Mouse (Mus musculus): ENCODE data around the gene Ubash3a. TPM values are rescaled to one million over a fixed set of nuclear protein-coding genes. Genes with fewer than 3 reads are reported as not detected.

The Ubash3a gene
- 7.3 TPM in 1 of 2 replicates, not detected in the other for polyA plus RNA-seq (2015; fragmentation: Nextera tagmentation; extraction: Ambion mirVana)

DNA sequence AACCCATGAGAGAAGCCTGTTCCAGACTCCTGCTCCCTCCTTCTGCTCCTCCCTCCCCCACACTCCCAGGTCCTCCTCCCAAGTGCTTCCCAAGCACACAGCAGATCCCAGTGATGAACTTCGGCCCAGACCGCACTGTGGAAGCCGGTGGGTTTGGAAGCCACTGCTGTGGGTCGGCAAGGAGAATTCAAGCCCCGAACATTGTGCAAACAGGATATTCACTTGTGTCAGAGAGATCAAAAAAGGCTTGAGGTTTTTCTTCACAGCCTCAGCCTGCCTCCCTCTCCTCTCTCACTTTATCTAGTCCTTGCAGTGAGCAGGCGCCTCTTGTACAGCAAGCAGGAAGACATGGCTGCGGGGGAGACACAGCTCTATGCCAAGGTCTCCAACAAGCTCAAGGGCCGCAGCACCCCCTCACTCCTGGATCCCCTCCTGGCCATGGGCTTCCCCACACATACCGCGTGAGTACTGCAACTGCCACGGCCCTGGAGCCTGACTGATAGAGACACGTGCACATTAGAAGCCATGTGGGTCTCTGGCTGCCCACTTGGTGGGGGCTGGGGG lies at the start of gene Ubash3a:
Gene Ubash3a (plus strand): TSS at position 103 of the 564 bp plus-strand sequence.
- H3K36me3 ChIP-seq = no peaks in the 10 kb centered on the region
- no peaks in the 10 kb centered on the region for H3K9me3 ChIP-seq (replicated peaks)
- H3K4me2 ChIP-seq = no peak within 1 kb of the TSS
- 82% methylated on average over 12 of the region's 12 CpGs for WGBS
- H3K27ac ChIP-seq (replicated peaks) = no peak within 1 kb of the TSS
- no peaks in the 10 kb centered on the region for H3K27me3 ChIP-seq (replicated peaks)
- H3K4me3 ChIP-seq (replicated peaks) = no peak within 1 kb of the TSS
- ATAC-seq (ENCODE audit: low FRiP score) = no peak
- H3K9ac ChIP-seq (replicated peaks) = no peak within 1 kb of the TSS
- H3K4me1 ChIP-seq = no peaks in the 10 kb centered on the region

- H3K27me3 ChIP-seq (replicated peaks) = no peaks in the 10 kb centered on the region
- H3K36me3 ChIP-seq = no peaks in the 10 kb centered on the region
- no peaks in the 10 kb centered on the region for H3K4me1 ChIP-seq
- no peak for ATAC-seq (ENCODE audit: low FRiP score)
- WGBS = 84% methylated on average over 6 of the region's 6 CpGs
- H3K9me3 ChIP-seq (replicated peaks) = no peaks in the 10 kb centered on the region
- no peak overlapping the region for H3K4me3 ChIP-seq (replicated peaks)
- no peak overlapping the region for H3K27ac ChIP-seq (replicated peaks)
- no peak overlapping the region for H3K4me2 ChIP-seq
- H3K9ac ChIP-seq (replicated peaks) = no peak overlapping the region
Observed at GRCm38 (mm10) chr17:31157921-31158320, 49.8 kb upstream of the Ubash3a start.

- no peak overlapping the region for H3K4me2 ChIP-seq
- no peak overlapping the region for H3K4me3 ChIP-seq (replicated peaks)
- no peak overlapping the region for H3K27ac ChIP-seq (replicated peaks)
- H3K36me3 ChIP-seq = no peaks in the 10 kb centered on the region
- no peaks in the 10 kb centered on the region for H3K9me3 ChIP-seq (replicated peaks)
- no peaks in the 10 kb centered on the region for H3K27me3 ChIP-seq (replicated peaks)
- WGBS = 76% methylated on average over 4 of the region's 4 CpGs
- H3K4me1 ChIP-seq = no peaks in the 10 kb centered on the region
- no peak for ATAC-seq (ENCODE audit: low FRiP score)
- H3K9ac ChIP-seq (replicated peaks) = no peak overlapping the region
Observed at GRCm38 (mm10) chr17:31160291-31160690, 47.4 kb upstream of the Ubash3a start.

DNA sequence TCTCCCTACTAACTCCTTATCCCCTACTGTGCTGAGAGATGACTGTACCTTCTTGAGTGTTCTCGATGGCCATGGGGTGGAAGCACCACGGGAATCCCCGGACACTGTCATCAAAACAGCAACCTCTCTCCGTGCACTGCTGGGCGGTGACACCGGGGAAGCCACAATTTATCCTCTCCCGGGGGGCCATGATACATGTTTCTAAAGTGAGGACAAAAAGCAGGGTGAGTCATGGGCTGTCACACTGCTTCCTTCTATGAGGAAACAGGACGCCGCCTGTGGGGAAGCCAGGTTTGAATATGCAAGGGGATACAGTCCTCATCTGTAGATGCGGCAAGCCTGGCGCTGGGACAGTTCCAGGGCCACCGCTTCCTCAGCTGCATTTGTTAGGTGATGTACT lies 45.1 kb upstream of the Ubash3a start:
- no peaks in the 10 kb centered on the region for H3K4me1 ChIP-seq
- WGBS = 84% methylated on average over 12 of the region's 12 CpGs
- no peak overlapping the region for H3K4me2 ChIP-seq
- no peak overlapping the region for H3K9ac ChIP-seq (replicated peaks)
- no peak overlapping the region for H3K27ac ChIP-seq (replicated peaks)
- H3K4me3 ChIP-seq (replicated peaks) = no peak overlapping the region
- ATAC-seq (ENCODE audit: low FRiP score) = no peak
- no peaks in the 10 kb centered on the region for H3K36me3 ChIP-seq
- H3K27me3 ChIP-seq (replicated peaks) = no peaks in the 10 kb centered on the region
- no peaks in the 10 kb centered on the region for H3K9me3 ChIP-seq (replicated peaks)

DNA sequence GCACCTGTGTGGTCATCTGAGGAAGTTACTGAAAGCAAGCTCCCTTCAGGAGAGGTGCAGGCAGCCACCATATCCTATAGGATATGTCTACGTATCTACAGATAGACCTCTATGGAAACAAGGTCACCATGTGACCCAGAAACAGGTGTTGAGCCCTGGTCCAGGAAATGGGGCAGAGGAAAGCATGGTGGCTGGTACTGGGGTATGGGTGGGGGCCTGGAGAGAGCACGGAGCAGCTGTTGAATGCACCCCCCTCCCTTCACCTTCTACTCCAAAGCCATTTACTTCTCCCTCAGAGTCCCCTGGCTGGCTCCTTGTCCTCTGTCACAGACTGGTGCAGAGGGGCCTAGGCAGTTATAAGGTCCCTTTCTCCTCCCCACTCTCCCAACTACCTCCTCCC lies 43.9 kb upstream of the Ubash3a start:
- H3K4me1 ChIP-seq = no peaks in the 10 kb centered on the region
- ATAC-seq (ENCODE audit: low FRiP score) = no peak
- no peaks in the 10 kb centered on the region for H3K27me3 ChIP-seq (replicated peaks)
- H3K27ac ChIP-seq (replicated peaks) = no peak overlapping the region
- H3K4me3 ChIP-seq (replicated peaks) = no peak overlapping the region
- 80% methylated on average over 2 of the region's 2 CpGs for WGBS
- no peak overlapping the region for H3K4me2 ChIP-seq
- H3K36me3 ChIP-seq = no peaks in the 10 kb centered on the region
- no peaks in the 10 kb centered on the region for H3K9me3 ChIP-seq (replicated peaks)
- no peak overlapping the region for H3K9ac ChIP-seq (replicated peaks)

DNA sequence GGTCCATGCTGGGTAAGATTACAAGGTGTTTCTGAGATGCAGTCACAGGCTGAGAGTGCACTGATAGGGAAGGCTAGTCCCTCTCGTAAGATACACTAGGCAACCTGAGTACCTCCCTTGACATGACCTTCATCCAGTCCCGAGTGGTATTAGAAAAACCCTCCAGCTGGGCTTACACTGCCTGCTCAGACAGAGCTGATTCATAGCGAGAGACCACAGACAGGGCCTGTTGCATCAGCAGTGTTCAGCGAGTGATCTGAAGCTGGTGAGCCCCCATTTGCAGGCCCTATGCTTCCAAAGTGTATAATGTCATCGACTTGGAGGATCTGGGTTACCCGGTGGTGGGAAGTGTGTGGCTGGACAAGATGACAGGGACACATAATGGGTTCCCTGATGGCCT lies 42.5 kb upstream of the Ubash3a start, which contains the start of gene Tff1:
Gene Tff1 (minus strand): TSS at position 151 of the 400 bp plus-strand sequence.
- no peaks in the 10 kb centered on the region for H3K27me3 ChIP-seq (replicated peaks)
- H3K27ac ChIP-seq (replicated peaks) = no peak within 1 kb of the TSS
- H3K4me1 ChIP-seq = no peaks in the 10 kb centered on the region
- no peaks in the 10 kb centered on the region for H3K36me3 ChIP-seq
- H3K4me3 ChIP-seq (replicated peaks) = no peak within 1 kb of the TSS
- 91% methylated on average over 6 of the region's 6 CpGs for WGBS
- no peak for ATAC-seq (ENCODE audit: low FRiP score)
- H3K9ac ChIP-seq (replicated peaks) = no peak within 1 kb of the TSS
- H3K9me3 ChIP-seq (replicated peaks) = no peaks in the 10 kb centered on the region
- H3K4me2 ChIP-seq = no peak within 1 kb of the TSS

DNA sequence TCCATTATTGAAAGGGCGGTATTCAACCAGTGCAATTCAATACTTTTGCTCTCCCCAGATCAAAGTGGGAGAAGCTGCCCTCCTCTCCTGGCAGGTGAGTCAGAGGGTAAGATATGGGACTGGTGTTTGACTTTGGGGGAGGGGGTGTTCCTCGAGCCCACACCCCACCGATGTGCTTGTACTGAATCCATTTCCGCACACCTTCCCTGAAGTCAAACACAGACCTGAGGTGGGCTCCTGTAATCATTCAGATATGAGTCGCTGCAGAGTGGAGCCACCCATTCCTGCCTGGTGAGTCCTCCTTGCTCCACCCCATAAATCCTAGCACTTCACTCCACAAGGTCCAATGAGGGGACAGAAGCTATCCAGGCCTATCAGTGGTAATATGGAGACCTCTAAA lies 37.9 kb upstream of the Ubash3a start:
- no peak overlapping the region for H3K27ac ChIP-seq (replicated peaks)
- WGBS = 94% methylated on average over 5 of the region's 5 CpGs
- H3K9me3 ChIP-seq (replicated peaks) = no peaks in the 10 kb centered on the region
- no peaks in the 10 kb centered on the region for H3K4me1 ChIP-seq
- no peak for ATAC-seq (ENCODE audit: low FRiP score)
- H3K27me3 ChIP-seq (replicated peaks) = no peaks in the 10 kb centered on the region
- H3K4me3 ChIP-seq (replicated peaks) = no peak overlapping the region
- no peak overlapping the region for H3K9ac ChIP-seq (replicated peaks)
- H3K36me3 ChIP-seq = no peaks in the 10 kb centered on the region
- H3K4me2 ChIP-seq = no peak overlapping the region

GRCm38 (mm10) chr17:31176321-31176720 lies 31.4 kb upstream of the Ubash3a start:
- H3K4me2 ChIP-seq = no peak overlapping the region
- no peaks in the 10 kb centered on the region for H3K4me1 ChIP-seq
- ATAC-seq (ENCODE audit: low FRiP score) = no peak
- no peak overlapping the region for H3K9ac ChIP-seq (replicated peaks)
- whole genome bisulfite sequencing = 89% methylated on average over 4 of the region's 4 CpGs
- H3K27me3 ChIP-seq (replicated peaks) = no peaks in the 10 kb centered on the region
- no peak overlapping the region for H3K27ac ChIP-seq (replicated peaks)
- H3K36me3 ChIP-seq = no peaks in the 10 kb centered on the region
- no peak overlapping the region for H3K4me3 ChIP-seq (replicated peaks)
- no peaks in the 10 kb centered on the region for H3K9me3 ChIP-seq (replicated peaks)

DNA sequence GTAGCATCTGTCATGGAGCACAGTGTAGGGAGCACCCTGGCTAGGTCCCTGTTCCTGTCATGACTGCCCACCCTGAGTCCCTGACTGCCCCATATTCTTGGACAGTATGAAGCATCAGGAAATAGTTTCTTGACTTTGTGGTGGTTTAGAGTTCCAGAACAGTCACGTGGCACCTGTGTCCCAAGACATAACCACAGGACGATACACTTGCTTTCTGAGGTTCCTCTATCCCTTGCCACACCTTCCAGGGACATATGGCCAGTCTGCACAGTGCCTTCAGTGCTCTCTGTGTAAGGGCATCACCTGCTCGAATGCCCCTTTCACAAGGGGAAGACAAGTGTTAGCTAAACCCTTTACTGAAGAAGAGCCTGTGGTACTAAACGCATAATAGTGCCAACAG lies 26.2 kb upstream of the Ubash3a start:
- WGBS = 87% methylated on average over 4 of the region's 4 CpGs
- H3K4me1 ChIP-seq = no peaks in the 10 kb centered on the region
- H3K4me3 ChIP-seq (replicated peaks) = no peak overlapping the region
- ATAC-seq (ENCODE audit: low FRiP score) = no peak
- no peak overlapping the region for H3K9ac ChIP-seq (replicated peaks)
- H3K36me3 ChIP-seq = no peaks in the 10 kb centered on the region
- no peak overlapping the region for H3K27ac ChIP-seq (replicated peaks)
- no peaks in the 10 kb centered on the region for H3K9me3 ChIP-seq (replicated peaks)
- H3K27me3 ChIP-seq (replicated peaks) = no peaks in the 10 kb centered on the region
- H3K4me2 ChIP-seq = no peak overlapping the region

- Histone ChIP-seq H3K4me2 (no peak overlapping the region), H3K9ac (replicated peaks) (no peak overlapping the region), H3K27ac (replicated peaks) (no peak overlapping the region), H3K4me3 (replicated peaks) (no peak overlapping the region), H3K4me1 (no peaks in the 10 kb centered on the region), H3K9me3 (replicated peaks) (no peaks in the 10 kb centered on the region), H3K27me3 (replicated peaks) (no peaks in the 10 kb centered on the region), H3K36me3 (no peaks in the 10 kb centered on the region)
- no peak for ATAC-seq (ENCODE audit: low FRiP score)
- 66% methylated on average over 12 of the region's 12 CpGs for WGBS
Observed at GRCm38 (mm10) chr17:31183180-31183974, 24.3 kb upstream of the Ubash3a start.

GRCm38 (mm10) chr17:31184269-31184990 lies 23.2 kb upstream of the Ubash3a start:
- Histone ChIP-seq H3K9me3 (replicated peaks) (no peaks in the 10 kb centered on the region), H3K27me3 (replicated peaks) (no peaks in the 10 kb centered on the region), H3K4me3 (replicated peaks) (no peak overlapping the region), H3K36me3 (no peaks in the 10 kb centered on the region), H3K4me1 (no peaks in the 10 kb centered on the region), H3K27ac (replicated peaks) (no peak overlapping the region), H3K9ac (replicated peaks) (no peak overlapping the region), H3K4me2 (no peak overlapping the region)
- WGBS = 86% methylated on average over 12 of the region's 12 CpGs
- ATAC-seq (ENCODE audit: low FRiP score) = no peak

DNA sequence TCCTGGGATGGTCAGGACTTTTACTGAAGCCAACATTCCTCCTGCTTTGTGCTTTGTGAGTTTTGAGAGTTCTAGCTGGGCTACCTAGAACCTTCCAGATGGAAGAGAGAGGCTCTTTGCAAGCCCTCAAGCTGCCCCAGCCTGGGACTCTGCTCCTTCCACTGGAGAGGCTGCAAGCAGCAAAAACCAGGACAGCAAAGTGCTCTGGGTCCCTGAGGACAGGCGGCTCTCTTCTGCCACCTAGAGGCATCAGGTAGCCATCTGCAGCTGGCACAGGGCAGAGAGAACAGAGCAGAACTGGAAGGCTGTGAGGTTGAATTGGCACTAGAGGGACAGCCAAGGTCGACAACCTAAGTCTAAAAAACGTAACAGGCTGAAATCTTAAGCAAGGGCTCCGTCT lies 20.3 kb upstream of the Ubash3a start:
- no peaks in the 10 kb centered on the region for H3K27me3 ChIP-seq (replicated peaks)
- H3K4me2 ChIP-seq = no peak overlapping the region
- H3K36me3 ChIP-seq = no peaks in the 10 kb centered on the region
- no peak overlapping the region for H3K9ac ChIP-seq (replicated peaks)
- H3K4me1 ChIP-seq = no peaks in the 10 kb centered on the region
- no peak for ATAC-seq (ENCODE audit: low FRiP score)
- no peaks in the 10 kb centered on the region for H3K9me3 ChIP-seq (replicated peaks)
- 30% methylated on average over 4 of the region's 4 CpGs for WGBS
- H3K4me3 ChIP-seq (replicated peaks) = no peak overlapping the region
- H3K27ac ChIP-seq (replicated peaks) = no peak overlapping the region
